Mouse (Mus musculus) forebrain, embryonic 12.5 days (tissue): ENCODE data around the gene Lonp2. TPM values are rescaled to one million over a fixed set of nuclear protein-coding genes. Genes with fewer than 3 reads are reported as not detected.

Experiments used
- ATAC-seq: fragments of 200-750 bp; cut with Nextera tagmentation; 2 replicates; pipeline ENCODE4 v1.8.0; 2017; ENCODE audit warnings: moderate TSS enrichment; ENCODE audit not compliant: low FRiP score
- H3K27ac ChIP-seq: fragments of 300-500 bp; sonication (generic); 2 replicates; pipeline ENCODE4 v1.5.1; 2016; ENCODE audit warnings: mild to moderate bottlenecking
- H3K27me3 ChIP-seq: fragments of 300-500 bp; sonication (generic); 2 replicates; pipeline ENCODE4 v1.6.1; 2016; ENCODE audit warnings: mild to moderate bottlenecking
- H3K36me3 ChIP-seq: fragments of 300-500 bp; sonication (generic); replicated peaks from 2 replicates; pipeline ENCODE4 v1.6.1; 2016; ENCODE audit warnings: mild to moderate bottlenecking
- H3K4me1 ChIP-seq: fragments of 300-500 bp; sonication (generic); 2 replicates; pipeline ENCODE4 v1.6.1; 2016
- H3K4me2 ChIP-seq: fragments of 300-500 bp; sonication (generic); 2 replicates; pipeline ENCODE4 v1.6.1; 2016; ENCODE audit warnings: mild to moderate bottlenecking, moderate library complexity
- H3K4me3 ChIP-seq: fragments of 300-500 bp; sonication (generic); replicated peaks from 2 replicates; pipeline ENCODE4 v1.5.1; 2016; ENCODE audit warnings: mild to moderate bottlenecking
- H3K9ac ChIP-seq: fragments of 300-500 bp; sonication (generic); 2 replicates; pipeline ENCODE4 v1.6.1; 2016; ENCODE audit warnings: mild to moderate bottlenecking
- H3K9me3 ChIP-seq: fragments of 300-500 bp; sonication (generic); 2 replicates; pipeline ENCODE4 v1.6.1; 2016
- whole genome bisulfite sequencing: fragments of 180-500 bp; shearing (Covaris S2); methylation state at CpG from one replicate; pipeline ENCODE4 v1.1.7; 2016; 5-methylcytosine and 5-hydroxymethylcytosine counted together
- polyA plus RNA-seq: library from polyadenylated mRNA; unstranded; fragments of >200 nt; fragmentation: Nextera tagmentation; extraction: Ambion mirVana; gene quantifications from 2 replicates; pipeline ENCODE4 v1.2.1, GENCODE M21; 2016

Gene Lonp2
- polyA plus RNA-seq, 1 experiment from 2014 or later: 70.3 TPM

- Histone ChIP-seq H3K9ac (no peak overlapping the region), H3K4me2 (no peak overlapping the region), H3K27me3 (no peaks in the 10 kb centered on the region), H3K36me3 (no peaks in the 10 kb centered on the region), H3K9me3 (no peaks in the 10 kb centered on the region), H3K27ac (no peak overlapping the region), H3K4me1 (no peaks in the 10 kb centered on the region), H3K4me3 (no peak overlapping the region)
- 76% methylated on average over 3 of the region's 3 CpGs for WGBS
- no peak for ATAC-seq
These were observed 29.6 kb upstream of the Lonp2 start for GRCm38 (mm10) chr8:86594159-86594796.

- no peaks in the 10 kb centered on the region for H3K9me3 ChIP-seq
- H3K27ac ChIP-seq: no peak overlapping the region
- H3K4me2 ChIP-seq: no peak overlapping the region
- H3K4me3 ChIP-seq: no peak overlapping the region
- H3K36me3 ChIP-seq: no peaks in the 10 kb centered on the region
- H3K4me1 ChIP-seq: no peaks in the 10 kb centered on the region
- H3K9ac ChIP-seq: no peak overlapping the region
- no peaks in the 10 kb centered on the region for H3K27me3 ChIP-seq
- 89% methylated on average over 5 of the region's 5 CpGs for WGBS
- no peak for ATAC-seq
These were observed 28.2 kb upstream of the Lonp2 start for GRCm38 (mm10) chr8:86595671-86596070.

- Histone ChIP-seq H3K9ac (no peak overlapping the region), H3K9me3 (no peaks in the 10 kb centered on the region), H3K4me2 (no peak overlapping the region), H3K4me1 (no peaks in the 10 kb centered on the region), H3K36me3 (no peaks in the 10 kb centered on the region), H3K27me3 (no peaks in the 10 kb centered on the region), H3K27ac (no peak overlapping the region), H3K4me3 (no peak overlapping the region)
- no peak for ATAC-seq
- 88% methylated on average over 7 of the region's 7 CpGs for WGBS
These were observed 26.2 kb upstream of the Lonp2 start for GRCm38 (mm10) chr8:86597681-86598080.

GRCm38 (mm10) chr8:86599299-86599698, 24.5 kb upstream of the Lonp2 start:
- 86% methylated on average over 6 of the region's 6 CpGs for WGBS
- Histone ChIP-seq H3K4me3 (no peak overlapping the region), H3K9me3 (no peaks in the 10 kb centered on the region), H3K4me1 (no peaks in the 10 kb centered on the region), H3K36me3 (no peaks in the 10 kb centered on the region), H3K27ac (no peak overlapping the region), H3K4me2 (no peak overlapping the region), H3K9ac (no peak overlapping the region), H3K27me3 (no peaks in the 10 kb centered on the region)
- no peak for ATAC-seq

- 80% methylated on average over 3 of the region's 3 CpGs for WGBS
- H3K4me3 ChIP-seq: no peak overlapping the region
These were observed 23.5 kb upstream of the Lonp2 start for GRCm38 (mm10) chr8:86600311-86600710.

GRCm38 (mm10) chr8:86603174-86603573, 20.7 kb upstream of the Lonp2 start:
- H3K4me3 ChIP-seq: no peak overlapping the region
- no peak for ATAC-seq
- no peak overlapping the region for H3K27ac ChIP-seq
- no peaks in the 10 kb centered on the region for H3K27me3 ChIP-seq
- no peak overlapping the region for H3K9ac ChIP-seq
- WGBS: 60% methylated on average over 2 of the region's 2 CpGs
- H3K36me3 ChIP-seq: no peaks in the 10 kb centered on the region
- no peak overlapping the region for H3K4me2 ChIP-seq
- H3K4me1 ChIP-seq: no peaks in the 10 kb centered on the region
- H3K9me3 ChIP-seq: no peaks in the 10 kb centered on the region

More at GRCm38 (mm10) chr8:86600311-86600710, 23.5 kb upstream of the Lonp2 start:
- Histone ChIP-seq H3K27ac (no peak overlapping the region), H3K27me3 (no peaks in the 10 kb centered on the region), H3K4me1 (no peaks in the 10 kb centered on the region), H3K36me3 (no peaks in the 10 kb centered on the region), H3K9me3 (no peaks in the 10 kb centered on the region), H3K9ac (no peak overlapping the region), H3K4me2 (no peak overlapping the region)
- ATAC-seq: no peak

- ATAC-seq: no peak
- H3K27ac ChIP-seq: no peak overlapping the region
- no peak overlapping the region for H3K9ac ChIP-seq
- no peak overlapping the region for H3K4me3 ChIP-seq
- H3K4me2 ChIP-seq: no peak overlapping the region
- WGBS: 83% methylated on average over 3 of the region's 3 CpGs
- H3K9me3 ChIP-seq: no peaks in the 10 kb centered on the region
- H3K36me3 ChIP-seq: no peaks in the 10 kb centered on the region
- H3K27me3 ChIP-seq: no peaks in the 10 kb centered on the region
- H3K4me1 ChIP-seq: no peaks in the 10 kb centered on the region
These were observed 19.2 kb upstream of the Lonp2 start for GRCm38 (mm10) chr8:86604676-86605075.

GRCm38 (mm10) chr8:86613798-86614197, 10.0 kb upstream of the Lonp2 start:
- Histone ChIP-seq H3K4me2 (no peak overlapping the region), H3K36me3 (no peaks in the 10 kb centered on the region), H3K9me3 (no peaks in the 10 kb centered on the region), H3K4me1 (no peaks in the 10 kb centered on the region), H3K4me3 (no peak overlapping the region), H3K27ac (no peak overlapping the region), H3K27me3 (no peaks in the 10 kb centered on the region), H3K9ac (no peak overlapping the region)
- 84% methylated on average over 2 of the region's 2 CpGs for WGBS
- no peak for ATAC-seq

GRCm38 (mm10) chr8:86615095-86615769, 8.6 kb upstream of the Lonp2 start:
- ATAC-seq: no peak
- Histone ChIP-seq H3K4me1 (no peaks in the 10 kb centered on the region), H3K4me2 (no peak overlapping the region), H3K9me3 (no peaks in the 10 kb centered on the region), H3K9ac (no peak overlapping the region), H3K27me3 (no peaks in the 10 kb centered on the region), H3K4me3 (no peak overlapping the region), H3K27ac (no peak overlapping the region), H3K36me3 (no peaks in the 10 kb centered on the region)
- WGBS: 86% methylated on average over 6 of the region's 6 CpGs

- H3K4me1 ChIP-seq: no peaks in the 10 kb centered on the region
- WGBS: 78% methylated on average over 7 of the region's 7 CpGs
These were observed 6.0 kb upstream of the Lonp2 start for GRCm38 (mm10) chr8:86617759-86618387.

GRCm38 (mm10) chr8:86623551-86623910, 312 bp upstream of the Lonp2 start:
- Histone ChIP-seq H3K4me3 (peak overlapping the region; percentile 88), H3K27ac (peak overlapping the region; percentile 83), H3K4me1 (peaks cover 14% of the 10 kb centered on the region), H3K9me3 (no peaks in the 10 kb centered on the region), H3K4me2 (peak overlapping the region; percentile 87), H3K36me3 (no peaks in the 10 kb centered on the region), H3K27me3 (no peaks in the 10 kb centered on the region), H3K9ac (peak overlapping the region; percentile 64)
- ATAC-seq: no peak
- WGBS: 3% methylated on average over 10 of the region's 14 CpGs

More at GRCm38 (mm10) chr8:86617759-86618387, 6.0 kb upstream of the Lonp2 start:
- Histone ChIP-seq H3K9me3 (no peaks in the 10 kb centered on the region), H3K27ac (no peak overlapping the region), H3K4me2 (no peak overlapping the region), H3K36me3 (no peaks in the 10 kb centered on the region), H3K4me3 (no peak overlapping the region), H3K9ac (no peak overlapping the region), H3K27me3 (no peaks in the 10 kb centered on the region)
- no peak for ATAC-seq

GRCm38 (mm10) chr8:86624915-86625314, 1.1 kb downstream of the Lonp2 start:
- Histone ChIP-seq H3K4me2 (peak overlapping the region; percentile 87), H3K36me3 (no peaks in the 10 kb centered on the region), H3K9me3 (no peaks in the 10 kb centered on the region), H3K9ac (peak overlapping the region; percentile 72), H3K4me3 (peak overlapping the region; percentile 88), H3K27me3 (no peaks in the 10 kb centered on the region), H3K27ac (no peak overlapping the region), H3K4me1 (peaks cover 14% of the 10 kb centered on the region)
- ATAC-seq: no peak
- WGBS: 52% methylated on average over 7 of the region's 7 CpGs

- Histone ChIP-seq H3K27ac (no peak overlapping the region), H3K9ac (no peak overlapping the region), H3K27me3 (no peaks in the 10 kb centered on the region), H3K9me3 (no peaks in the 10 kb centered on the region), H3K36me3 (peaks cover 24% of the 10 kb centered on the region), H3K4me2 (no peak overlapping the region), H3K4me3 (no peak overlapping the region), H3K4me1 (peaks cover 7% of the 10 kb centered on the region)
- WGBS: 86% methylated on average over 5 of the region's 5 CpGs
- no peak for ATAC-seq
These were observed 6.4 kb downstream of the Lonp2 start for GRCm38 (mm10) chr8:86630212-86630611.
